Mouse (Mus musculus) intestine, embryonic 14.5 days (tissue): ENCODE data around the gene Ndrg3. TPM values are rescaled to one million over a fixed set of nuclear protein-coding genes. Genes with fewer than 3 reads are reported as not detected.

Source experiments
- ATAC-seq: fragments of 200-750 bp; cut with Nextera tagmentation; replicated peaks from 2 replicates; pipeline ENCODE4 v1.8.0; 2017; ENCODE audit warnings: low read depth, moderate number of reproducible peaks, moderate TSS enrichment, moderate library complexity; ENCODE audit not compliant: low FRiP score, low TSS enrichment
- DNase-seq: peaks from one replicate; pipeline ENCODE4 v3.0.0-alpha.2; 2018; ENCODE audit warnings: low spot score
- H3K27ac ChIP-seq: fragments of 300-500 bp; sonication (generic); 2 replicates; pipeline ENCODE4 v1.5.1; 2014; ENCODE audit warnings: low read depth, mild to moderate bottlenecking, control low read depth
- H3K27me3 ChIP-seq: fragments of 300-500 bp; sonication (generic); replicated peaks from 2 replicates; pipeline ENCODE4 v1.6.1; 2014; ENCODE audit warnings: low read length, control low read depth; ENCODE audit not compliant: control insufficient read depth, insufficient read depth
- H3K36me3 ChIP-seq: fragments of 300-500 bp; sonication (generic); 2 replicates; pipeline ENCODE4 v1.6.1; 2014; ENCODE audit warnings: low read length, control low read depth; ENCODE audit not compliant: control insufficient read depth, insufficient read depth
- H3K4me1 ChIP-seq: fragments of 300-500 bp; sonication (generic); replicated peaks from 2 replicates; pipeline ENCODE4 v1.6.1; 2014; ENCODE audit warnings: low read length, control low read depth, mixed read lengths; ENCODE audit not compliant: control insufficient read depth, insufficient read depth
- H3K4me2 ChIP-seq: fragments of 300-500 bp; sonication (generic); 2 replicates; pipeline ENCODE4 v1.6.1; 2014; ENCODE audit warnings: low read length
- H3K4me3 ChIP-seq: fragments of 300-500 bp; sonication (generic); 2 replicates; pipeline ENCODE4 v1.5.1; 2014; ENCODE audit warnings: low read depth, low read length, control low read depth, mixed read lengths
- H3K9ac ChIP-seq: fragments of 300-500 bp; sonication (generic); 2 replicates; pipeline ENCODE4 v1.6.1; 2014; ENCODE audit warnings: mild to moderate bottlenecking, low read length
- H3K9me3 ChIP-seq: fragments of 300-500 bp; sonication (generic); 2 replicates; pipeline ENCODE4 v1.6.1; 2016; ENCODE audit warnings: low read length, control low read depth; ENCODE audit not compliant: control insufficient read depth
- WGBS: fragments of 180-500 bp; shearing (Covaris S2); extraction: QIAGEN DNeasy Blood & Tissue Kit; methylation state at CpG from one replicate; pipeline ENCODE4 v1.1.7; 2014; 5-methylcytosine and 5-hydroxymethylcytosine counted together
- polyA plus RNA-seq: library from polyadenylated mRNA; unstranded; fragments of >200 nt; fragmentation: Nextera tagmentation; extraction: Ambion mirVana; gene quantifications from 2 replicates; pipeline ENCODE4 v1.2.1, GENCODE M21; 2014

Gene Ndrg3
- polyA plus RNA-seq, 1 experiment from 2014 or later: 36.7 TPM

- H3K9ac ChIP-seq: no peak overlapping the region
- peaks cover 18% of the 10 kb centered on the region for H3K36me3 ChIP-seq
- no peak overlapping the region for H3K27ac ChIP-seq
- no peaks in the 10 kb centered on the region for H3K9me3 ChIP-seq
- H3K4me1 ChIP-seq: peaks cover 19% of the 10 kb centered on the region
- no peak overlapping the region for H3K4me2 ChIP-seq
- H3K4me3 ChIP-seq: no peak overlapping the region
- ATAC-seq: no peak
- no peaks in the 10 kb centered on the region for H3K27me3 ChIP-seq
- no peak for DNase-seq
Observed at GRCm38 (mm10) chr2:157008509-157008908, 16.7 kb upstream of the Ndrg3 start.

- H3K4me3 ChIP-seq: peak overlapping the region; percentile 62
- DNase-seq (no peak), ATAC-seq (no peak; the same call in 1 of the 2 replicates)
- H3K36me3 ChIP-seq: peaks cover 21% of the 10 kb centered on the region
- H3K9me3 ChIP-seq: no peaks in the 10 kb centered on the region
- no peaks in the 10 kb centered on the region for H3K27me3 ChIP-seq
- H3K4me2 ChIP-seq: peak overlapping the region; percentile 85
- peak overlapping the region; percentile 64 for H3K9ac ChIP-seq
- peak overlapping the region; percentile 72 for H3K27ac ChIP-seq
- 25% methylated on average over 5 of the region's 5 CpGs for WGBS
- H3K4me1 ChIP-seq: peaks cover 19% of the 10 kb centered on the region
Observed at GRCm38 (mm10) chr2:157007234-157007596, 15.4 kb upstream of the Ndrg3 start.

- no peaks in the 10 kb centered on the region for H3K9me3 ChIP-seq
- H3K4me3 ChIP-seq: peak within 1 kb of the TSS; percentile 62
- H3K4me1 ChIP-seq: peaks cover 19% of the 10 kb centered on the region
- H3K9ac ChIP-seq: peak within 1 kb of the TSS; percentile 64
- H3K27ac ChIP-seq: peak within 1 kb of the TSS; percentile 72
- under 1% methylated on average over 54 of the region's 56 CpGs for WGBS
- DNase-seq (peak; percentile 94), ATAC-seq (peak; percentile 88)
- peaks cover 24% of the 10 kb centered on the region for H3K36me3 ChIP-seq
- H3K27me3 ChIP-seq: no peaks in the 10 kb centered on the region
- H3K4me2 ChIP-seq: peak within 1 kb of the TSS; percentile 85
Observed at GRCm38 (mm10) chr2:157006511-157007233, 14.8 kb upstream of the Ndrg3 start, which contains the start of gene Dsn1. Dsn1 (minus strand) TSS chr2:157007154.

- H3K27ac ChIP-seq: no peak overlapping the region
- H3K9ac ChIP-seq: no peak overlapping the region
- no peak overlapping the region for H3K4me2 ChIP-seq
- H3K9me3 ChIP-seq: no peaks in the 10 kb centered on the region
- H3K4me3 ChIP-seq: no peak overlapping the region
- 84% methylated on average over 4 of the region's 4 CpGs for WGBS
- H3K4me1 ChIP-seq: peaks cover 9% of the 10 kb centered on the region
- H3K27me3 ChIP-seq: no peaks in the 10 kb centered on the region
- DNase-seq: no peak
- H3K36me3 ChIP-seq: peaks cover 61% of the 10 kb centered on the region
- ATAC-seq: no peak
Observed at GRCm38 (mm10) chr2:157002321-157002720, 10.5 kb upstream of the Ndrg3 start.

GRCm38 (mm10) chr2:156998263-156998662 lies 6.4 kb upstream of the Ndrg3 start:
- no peak for DNase-seq
- no peak overlapping the region for H3K4me3 ChIP-seq
- no peaks in the 10 kb centered on the region for H3K9me3 ChIP-seq
- no peak overlapping the region for H3K4me2 ChIP-seq
- no peak overlapping the region for H3K9ac ChIP-seq
- H3K27me3 ChIP-seq: no peaks in the 10 kb centered on the region
- H3K27ac ChIP-seq: no peak overlapping the region
- no peak for ATAC-seq
- H3K4me1 ChIP-seq: no peaks in the 10 kb centered on the region
- H3K36me3 ChIP-seq: peaks cover 76% of the 10 kb centered on the region
- WGBS: 92% methylated on average over 5 of the region's 5 CpGs

GRCm38 (mm10) chr2:156996576-156996975 lies 4.7 kb upstream of the Ndrg3 start:
- H3K4me1 ChIP-seq: no peaks in the 10 kb centered on the region
- H3K4me2 ChIP-seq: no peak overlapping the region
- H3K4me3 ChIP-seq: no peak overlapping the region
- no peak overlapping the region for H3K27ac ChIP-seq
- no peaks in the 10 kb centered on the region for H3K27me3 ChIP-seq
- DNase-seq: no peak
- 66% methylated on average over 6 of the region's 6 CpGs for WGBS
- no peak for ATAC-seq
- no peaks in the 10 kb centered on the region for H3K9me3 ChIP-seq
- H3K9ac ChIP-seq: no peak overlapping the region
- peaks cover 68% of the 10 kb centered on the region for H3K36me3 ChIP-seq

- Histone ChIP-seq H3K4me1 (peaks cover 9% of the 10 kb centered on the region), H3K9me3 (no peaks in the 10 kb centered on the region), H3K4me3 (peak overlapping the region; percentile 69), H3K4me2 (peak overlapping the region; percentile 97), H3K27ac (no peak overlapping the region), H3K27me3 (no peaks in the 10 kb centered on the region), H3K9ac (peak overlapping the region; percentile 68), H3K36me3 (peaks cover 16% of the 10 kb centered on the region)
- no peak for DNase-seq
- WGBS: 4% methylated on average over 16 of the region's 16 CpGs
- no peak for ATAC-seq
Observed at GRCm38 (mm10) chr2:156990727-156991431, 977 bp downstream of the Ndrg3 start.

GRCm38 (mm10) chr2:156987316-156987715 lies 4.5 kb downstream of the Ndrg3 start:
- WGBS: 58% methylated on average over 3 of the region's 3 CpGs
- Histone ChIP-seq H3K4me2 (no peak overlapping the region), H3K4me1 (peaks cover 14% of the 10 kb centered on the region), H3K9me3 (no peaks in the 10 kb centered on the region), H3K27ac (no peak overlapping the region), H3K4me3 (no peak overlapping the region), H3K36me3 (no peaks in the 10 kb centered on the region), H3K9ac (no peak overlapping the region), H3K27me3 (no peaks in the 10 kb centered on the region)
- ATAC-seq (no peak), DNase-seq (no peak)
